Mouse (Mus musculus) heart, embryonic 12.5 days (tissue): ENCODE data around the gene Plcd1. TPM values are rescaled to one million over a fixed set of nuclear protein-coding genes. Genes with fewer than 3 reads are reported as not detected.
A peak's percentile ranks its signal among the peaks of the same experiment; 100 is the strongest.

ENCODE experiments used
- ATAC-seq: fragments of 200-750 bp; cut with Nextera tagmentation; 2 replicates; pipeline ENCODE4 v1.8.0; 2017; ENCODE audit warnings: moderate TSS enrichment, moderate library complexity; ENCODE audit not compliant: insufficient number of reproducible peaks, low FRiP score
- H3K27ac ChIP-seq: fragments of 300-500 bp; sonication (generic); 2 replicates; pipeline ENCODE4 v1.5.1; 2016; ENCODE audit warnings: mild to moderate bottlenecking, moderate library complexity; ENCODE audit not compliant: poor library complexity, severe bottlenecking
- H3K27me3 ChIP-seq: fragments of 300-500 bp; sonication (generic); replicated peaks from 2 replicates; pipeline ENCODE4 v1.6.1; 2016; ENCODE audit warnings: mild to moderate bottlenecking, moderate library complexity
- H3K36me3 ChIP-seq: fragments of 300-500 bp; sonication (generic); 2 replicates; pipeline ENCODE4 v1.6.1; 2016; ENCODE audit warnings: mild to moderate bottlenecking, moderate library complexity
- H3K4me1 ChIP-seq: fragments of 300-500 bp; sonication (generic); replicated peaks from 2 replicates; pipeline ENCODE4 v1.6.1; 2016; ENCODE audit warnings: mild to moderate bottlenecking
- H3K4me2 ChIP-seq: fragments of 300-500 bp; sonication (generic); 2 replicates; pipeline ENCODE4 v1.6.1; 2016; ENCODE audit warnings: mild to moderate bottlenecking, moderate library complexity
- H3K4me3 ChIP-seq: fragments of 300-500 bp; sonication (generic); 2 replicates; pipeline ENCODE4 v1.5.1; 2016; ENCODE audit warnings: mild to moderate bottlenecking
- H3K9ac ChIP-seq: fragments of 300-500 bp; sonication (generic); 2 replicates; pipeline ENCODE4 v1.6.1; 2016; ENCODE audit warnings: mild to moderate bottlenecking, moderate library complexity
- H3K9me3 ChIP-seq: fragments of 300-500 bp; sonication (generic); replicated peaks from 2 replicates; pipeline ENCODE4 v1.6.1; 2016; ENCODE audit warnings: mild to moderate bottlenecking, moderate library complexity
- WGBS: fragments of 180-500 bp; shearing (Covaris S2); methylation state at CpG from one replicate; pipeline ENCODE4 v1.1.7; 2016; 5-methylcytosine and 5-hydroxymethylcytosine counted together
- polyA plus RNA-seq: library from polyadenylated mRNA; unstranded; fragments of >200 nt; fragmentation: Nextera tagmentation; extraction: Ambion mirVana; gene quantifications from 2 replicates; pipeline ENCODE4 v1.2.1, GENCODE M21; 2016

The Plcd1 gene
- polyA plus RNA-seq, 1 experiment from 2014 or later = 19.1 TPM

DNA sequence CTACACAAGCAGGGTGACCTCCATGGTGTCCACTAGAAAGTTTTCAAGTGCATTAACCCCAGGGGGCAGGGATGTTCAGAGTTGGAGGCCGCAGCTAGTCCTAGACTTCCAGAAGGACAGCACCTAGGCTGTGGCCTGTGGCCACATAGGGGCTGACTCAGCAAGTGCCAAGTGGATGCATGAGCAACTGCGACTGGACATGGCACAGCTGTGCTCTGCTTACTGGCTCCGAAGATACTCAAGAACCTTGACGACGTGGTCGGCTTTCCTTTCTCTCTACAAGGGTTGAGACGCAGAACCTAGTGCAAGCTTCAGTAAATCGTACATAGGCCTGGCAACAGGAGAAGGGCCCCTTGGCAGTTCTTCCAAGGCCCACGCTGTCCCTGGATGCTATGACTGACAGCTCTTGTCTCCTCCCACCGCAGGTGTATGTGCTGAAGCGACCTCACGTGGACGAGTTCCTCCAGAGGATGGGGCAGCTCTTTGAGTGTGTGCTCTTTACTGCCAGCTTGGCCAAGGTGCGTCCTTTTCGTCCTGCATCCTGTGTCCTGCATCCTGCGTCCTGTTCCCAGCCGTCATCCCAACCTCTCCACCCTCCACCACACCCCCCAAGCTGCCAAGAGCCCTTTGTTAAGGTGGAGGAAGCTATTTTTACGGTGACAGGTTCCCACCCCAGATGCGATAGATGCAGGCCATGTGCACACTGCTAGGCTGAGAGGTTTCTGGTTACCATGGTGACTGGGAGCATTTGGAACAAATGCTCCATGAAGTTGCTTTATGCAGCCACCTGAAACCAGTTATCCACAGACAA is 60.0 kb downstream of the Plcd1 start:
- Histone ChIP-seq H3K27ac (no peak overlapping the region), H3K4me3 (no peak overlapping the region), H3K36me3 (peaks cover 34% of the 10 kb centered on the region), H3K4me2 (no peak overlapping the region), H3K4me1 (peaks cover 38% of the 10 kb centered on the region), H3K9me3 (no peaks in the 10 kb centered on the region), H3K9ac (no peak overlapping the region), H3K27me3 (no peaks in the 10 kb centered on the region)
- 80% methylated on average over 19 of the region's 19 CpGs for WGBS
- no peak for ATAC-seq

DNA sequence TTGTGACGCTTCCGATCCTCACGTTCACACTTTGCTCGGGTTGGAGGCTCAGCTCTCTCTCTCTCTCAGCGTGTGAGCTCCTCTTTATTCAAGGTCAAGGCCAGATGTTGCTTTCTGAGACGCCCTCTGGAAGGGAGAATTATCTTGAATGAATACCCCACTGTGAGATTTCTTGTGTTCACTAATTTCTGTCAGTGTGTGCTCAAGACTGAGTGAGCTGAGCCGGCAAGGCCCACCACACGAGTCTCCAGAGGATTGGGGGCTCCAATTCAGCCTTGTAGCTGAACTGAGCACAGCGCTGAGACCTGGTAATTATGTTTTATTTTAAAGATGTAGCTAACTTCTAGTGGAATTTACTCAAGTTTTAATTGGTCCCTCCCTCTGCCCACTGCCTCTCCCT is 60.8 kb downstream of the Plcd1 start:
- WGBS = 51% methylated on average over 9 of the region's 9 CpGs
- H3K27me3 ChIP-seq = no peaks in the 10 kb centered on the region
- H3K27ac ChIP-seq = no peak overlapping the region
- H3K9ac ChIP-seq = 0 out of 2 replicates have a peak overlapping the region, but pooled peaks have one; percentile 35
- peaks cover 36% of the 10 kb centered on the region for H3K4me1 ChIP-seq
- ATAC-seq = no peak
- H3K4me2 ChIP-seq = no peak overlapping the region
- no peak overlapping the region for H3K4me3 ChIP-seq
- H3K9me3 ChIP-seq = no peaks in the 10 kb centered on the region
- H3K36me3 ChIP-seq = peaks cover 34% of the 10 kb centered on the region

DNA sequence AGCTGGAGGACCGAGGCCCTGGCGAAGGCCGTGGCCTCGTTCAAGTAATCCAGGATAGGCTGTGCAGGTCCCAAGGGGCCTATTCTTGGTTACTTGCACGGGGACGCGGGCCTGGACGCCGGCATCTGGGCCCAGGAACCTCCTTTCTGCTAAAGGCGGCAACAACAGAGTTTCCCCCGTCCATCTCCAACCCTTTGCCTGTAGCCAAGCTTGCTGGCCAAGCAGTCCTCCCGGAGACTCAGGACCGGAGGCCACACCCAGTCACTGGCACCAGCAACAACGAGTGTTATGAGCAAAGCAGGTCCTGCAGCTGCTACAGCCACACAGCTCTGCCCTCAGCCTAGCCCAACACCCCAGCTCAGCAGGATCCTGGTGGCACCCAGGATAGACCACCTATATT is 61.5 kb downstream of the Plcd1 start:
- peaks cover 30% of the 10 kb centered on the region for H3K4me1 ChIP-seq
- WGBS = 78% methylated on average over 14 of the region's 14 CpGs
- 0 out of 2 replicates have a peak, but pooled peaks have one; percentile 23 for ATAC-seq

DNA sequence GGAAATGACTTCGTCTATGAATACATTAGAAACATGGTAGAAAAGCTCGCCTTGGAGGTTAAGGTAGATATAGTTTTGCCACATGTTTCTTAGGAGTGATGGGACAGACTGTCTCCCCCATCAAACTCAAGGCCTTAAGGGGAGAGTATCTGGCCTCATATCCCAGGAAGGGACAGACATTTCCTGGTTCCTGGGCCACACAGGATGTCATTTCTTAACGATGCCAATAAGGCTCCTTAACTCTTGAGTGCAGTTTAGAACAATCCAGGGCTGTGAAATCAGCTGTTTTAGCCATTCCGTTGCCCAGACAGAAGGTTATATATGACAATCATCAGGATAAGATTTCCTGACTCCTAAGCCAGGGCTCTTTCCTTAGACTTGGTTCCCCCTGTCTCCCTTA is 62.3 kb downstream of the Plcd1 start:
- Histone ChIP-seq H3K36me3 (peaks cover 39% of the 10 kb centered on the region), H3K9ac (no peak overlapping the region), H3K4me3 (no peak overlapping the region), H3K9me3 (no peaks in the 10 kb centered on the region), H3K4me2 (no peak overlapping the region), H3K27ac (no peak overlapping the region), H3K4me1 (peaks cover 24% of the 10 kb centered on the region), H3K27me3 (no peaks in the 10 kb centered on the region)
- no peak for ATAC-seq
- WGBS = 74% methylated on average over 4 of the region's 4 CpGs

More for the DNA sequence above, 61.5 kb downstream of the Plcd1 start:
- Histone ChIP-seq H3K4me3 (no peak overlapping the region), H3K27ac (no peak overlapping the region), H3K36me3 (peaks cover 41% of the 10 kb centered on the region), H3K27me3 (no peaks in the 10 kb centered on the region), H3K9me3 (no peaks in the 10 kb centered on the region), H3K9ac (0 out of 2 replicates have a peak overlapping the region, but pooled peaks have one; percentile 35), H3K4me2 (no peak overlapping the region)

DNA sequence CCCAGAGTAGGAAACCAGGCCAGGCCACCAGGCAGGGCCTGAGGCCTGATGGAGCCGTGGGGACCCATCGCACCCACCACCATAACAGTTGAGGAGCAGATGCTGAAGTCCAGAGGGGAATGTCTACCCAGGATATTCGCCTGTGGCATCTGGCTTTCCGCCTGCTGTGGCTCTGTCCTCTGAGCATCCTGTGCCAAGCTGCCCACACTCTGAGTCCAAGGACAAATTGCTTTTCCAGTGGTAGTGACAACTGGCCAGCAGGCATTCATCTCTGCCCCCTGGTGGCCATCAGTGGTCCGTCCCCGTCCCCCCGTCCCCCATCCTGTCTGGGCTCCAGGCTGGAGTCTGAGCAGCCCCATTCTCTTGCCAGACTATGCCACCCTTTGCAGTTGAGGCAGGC is 63.7 kb downstream of the Plcd1 start:
- H3K27ac ChIP-seq = no peak overlapping the region
- no peaks in the 10 kb centered on the region for H3K27me3 ChIP-seq
- peaks cover 17% of the 10 kb centered on the region for H3K4me1 ChIP-seq
- ATAC-seq = no peak
- no peaks in the 10 kb centered on the region for H3K9me3 ChIP-seq
- no peak overlapping the region for H3K4me2 ChIP-seq
- no peak overlapping the region for H3K9ac ChIP-seq
- WGBS = 61% methylated on average over 7 of the region's 7 CpGs
- peaks cover 37% of the 10 kb centered on the region for H3K36me3 ChIP-seq
- H3K4me3 ChIP-seq = no peak overlapping the region

DNA sequence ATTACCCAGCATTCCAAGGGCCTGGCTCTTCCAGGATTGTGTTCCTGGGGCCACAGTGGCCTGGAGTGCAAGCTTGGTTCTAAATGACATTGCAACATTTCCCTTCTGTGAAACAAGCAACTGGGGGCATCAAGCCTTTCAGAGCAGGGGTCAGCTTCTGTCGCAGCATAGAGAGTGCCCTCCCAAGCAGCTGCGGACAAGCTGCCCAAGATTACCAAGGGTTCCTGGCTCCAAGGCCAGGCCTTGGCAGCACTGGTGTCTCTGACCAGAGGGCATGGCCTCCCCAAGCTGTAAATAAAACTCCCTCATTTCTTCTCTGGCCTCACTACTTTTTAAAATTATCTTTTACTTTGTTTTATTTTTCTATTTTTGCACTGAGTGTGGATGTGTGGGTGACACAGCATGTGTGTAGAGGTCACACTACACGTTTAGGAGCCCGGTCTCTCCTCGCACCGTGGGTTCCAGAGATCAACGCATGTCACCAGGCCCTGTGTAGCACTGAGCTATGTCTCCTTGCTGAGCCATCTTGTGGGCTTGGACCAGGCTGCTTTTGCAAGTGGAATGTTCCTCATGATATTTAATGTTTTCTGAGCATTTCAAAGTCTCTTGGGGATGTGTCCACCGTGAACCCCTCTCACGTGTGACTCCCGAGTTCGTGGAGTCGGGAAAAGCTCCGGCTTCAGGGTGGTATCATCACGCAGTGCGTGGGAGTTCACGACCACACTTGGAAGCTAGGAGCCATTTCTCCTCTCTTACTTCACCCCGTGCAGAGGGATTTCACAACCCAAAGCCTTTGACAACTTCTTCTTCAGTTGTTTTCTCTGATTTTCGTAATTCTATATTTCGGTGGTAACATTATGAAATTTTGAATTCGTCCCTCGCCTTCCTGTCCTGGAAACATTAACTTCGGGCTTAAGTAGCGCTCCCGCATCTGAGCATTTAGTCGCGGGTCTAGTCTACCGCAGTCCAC is 64.8 kb downstream of the Plcd1 start:
- H3K9ac ChIP-seq = no peak overlapping the region
- H3K27ac ChIP-seq = no peak overlapping the region
- peaks cover 27% of the 10 kb centered on the region for H3K36me3 ChIP-seq
- H3K9me3 ChIP-seq = no peaks in the 10 kb centered on the region
- H3K4me3 ChIP-seq = no peak overlapping the region
- H3K27me3 ChIP-seq = no peaks in the 10 kb centered on the region
- ATAC-seq = no peak
- H3K4me2 ChIP-seq = no peak overlapping the region
- peaks cover 17% of the 10 kb centered on the region for H3K4me1 ChIP-seq
- WGBS = 90% methylated on average over 27 of the region's 27 CpGs

DNA sequence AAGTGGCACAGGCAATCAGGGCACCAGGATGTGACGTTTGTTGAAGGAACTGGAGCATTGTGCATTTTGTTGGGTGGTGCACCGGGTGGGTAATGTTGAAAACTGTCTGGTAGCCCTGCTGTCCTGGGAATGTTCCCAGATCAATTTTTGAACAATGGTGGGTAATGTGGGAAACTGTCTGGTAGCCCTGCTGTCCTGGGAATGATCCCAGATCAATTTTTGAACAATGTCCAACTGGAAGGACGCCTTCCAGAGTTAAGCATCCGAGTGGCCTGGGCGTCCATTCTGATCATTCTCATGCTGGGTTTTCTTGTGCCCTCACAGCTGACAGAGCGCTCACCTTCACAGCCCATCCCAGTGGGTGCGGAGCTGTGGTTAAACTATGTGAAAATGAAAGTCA is 66.0 kb downstream of the Plcd1 start:
- no peaks in the 10 kb centered on the region for H3K27me3 ChIP-seq
- no peak for ATAC-seq
- peaks cover 9% of the 10 kb centered on the region for H3K4me1 ChIP-seq
- no peaks in the 10 kb centered on the region for H3K9me3 ChIP-seq
- no peak overlapping the region for H3K4me3 ChIP-seq
- no peak overlapping the region for H3K4me2 ChIP-seq
- H3K36me3 ChIP-seq = peaks cover 20% of the 10 kb centered on the region; the same call in 1 of the 2 replicates
- no peak overlapping the region for H3K9ac ChIP-seq
- H3K27ac ChIP-seq = no peak overlapping the region
- 87% methylated on average over 7 of the region's 7 CpGs for WGBS

DNA sequence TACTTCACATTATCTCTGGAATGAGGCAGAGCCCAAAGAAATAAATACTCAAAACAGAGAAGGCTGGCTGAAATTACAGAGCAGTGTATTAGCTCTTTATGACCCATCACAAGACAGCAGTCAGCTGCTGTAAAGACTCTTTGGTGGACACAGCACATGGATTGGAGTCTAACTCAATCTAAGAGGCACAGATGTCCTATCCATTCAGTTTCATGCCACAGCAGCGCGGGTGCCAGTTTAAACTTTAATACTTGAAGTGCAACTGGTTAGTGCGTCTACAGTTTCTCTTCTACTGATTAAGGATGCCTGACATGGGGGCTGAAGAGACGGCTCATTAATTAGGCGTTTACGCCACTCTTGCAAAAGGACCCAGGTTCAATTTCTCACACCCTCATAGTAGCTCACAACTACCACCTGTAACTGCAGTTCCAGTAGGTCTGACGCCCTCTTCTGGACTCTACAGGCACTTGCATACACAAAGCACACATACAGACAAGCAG is 67.4 kb downstream of the Plcd1 start:
- Histone ChIP-seq H3K9me3 (no peaks in the 10 kb centered on the region), H3K36me3 (peaks cover 20% of the 10 kb centered on the region; the same call in 1 of the 2 replicates), H3K4me2 (no peak overlapping the region), H3K9ac (no peak overlapping the region), H3K4me1 (no peaks in the 10 kb centered on the region), H3K4me3 (no peak overlapping the region), H3K27ac (no peak overlapping the region), H3K27me3 (no peaks in the 10 kb centered on the region)
- no peak for ATAC-seq
- WGBS = 87% methylated on average over 7 of the region's 7 CpGs

DNA sequence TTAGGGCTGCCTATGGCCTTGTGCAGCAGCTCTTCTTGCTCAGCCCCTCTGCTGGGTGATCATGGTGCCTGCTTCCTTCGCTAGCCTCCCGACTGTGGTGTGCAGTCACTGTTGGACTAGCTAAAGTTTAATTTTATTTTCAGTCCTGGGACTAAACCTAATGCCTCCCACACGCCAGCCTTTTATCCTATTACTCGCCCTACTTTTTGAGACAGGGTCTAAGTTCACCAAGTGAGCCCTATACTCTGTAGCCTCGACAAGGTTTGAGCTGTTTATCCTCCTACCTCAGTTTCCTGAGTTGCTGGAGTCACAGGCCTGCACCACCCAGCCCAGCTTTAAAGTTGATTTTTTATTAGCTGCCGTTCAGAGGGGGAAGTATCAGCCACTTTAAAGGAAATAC is 68.0 kb downstream of the Plcd1 start:
- ATAC-seq = no peak
- Histone ChIP-seq H3K27ac (no peak overlapping the region), H3K36me3 (peaks cover 22% of the 10 kb centered on the region; the same call in 1 of the 2 replicates), H3K4me1 (no peaks in the 10 kb centered on the region), H3K4me2 (no peak overlapping the region), H3K9me3 (no peaks in the 10 kb centered on the region), H3K4me3 (no peak overlapping the region), H3K9ac (no peak overlapping the region), H3K27me3 (no peaks in the 10 kb centered on the region)
- 73% methylated on average over 6 of the region's 6 CpGs for WGBS

DNA sequence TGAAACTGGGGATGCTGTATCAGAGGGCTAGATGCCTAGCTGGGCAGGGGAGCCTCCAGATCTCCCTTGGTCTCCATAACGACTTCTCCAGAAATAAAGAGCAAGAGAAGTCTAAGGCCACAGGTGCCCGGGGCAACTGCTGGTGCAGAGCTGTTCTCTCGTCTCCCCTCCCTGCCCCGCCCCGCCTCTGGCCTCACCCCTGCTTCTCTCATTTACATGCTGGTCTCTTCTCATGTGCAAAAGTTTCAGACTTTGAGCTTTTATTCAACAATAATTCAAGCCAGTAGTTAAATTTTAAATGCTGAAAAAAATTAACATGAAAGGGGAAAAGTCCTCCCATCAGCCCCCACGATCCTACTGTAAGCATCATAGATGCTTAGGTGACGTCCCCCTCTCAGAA is 71.6 kb downstream of the Plcd1 start:
- no peak overlapping the region for H3K27ac ChIP-seq
- no peak overlapping the region for H3K9ac ChIP-seq
- 74% methylated on average over 7 of the region's 7 CpGs for WGBS
- H3K4me3 ChIP-seq = no peak overlapping the region
- H3K36me3 ChIP-seq = peaks cover 27% of the 10 kb centered on the region
- H3K9me3 ChIP-seq = no peaks in the 10 kb centered on the region
- H3K4me1 ChIP-seq = no peaks in the 10 kb centered on the region
- no peaks in the 10 kb centered on the region for H3K27me3 ChIP-seq
- ATAC-seq = no peak
- H3K4me2 ChIP-seq = no peak overlapping the region
